Mouse (Mus musculus) G1E-ER4 (cell line): ENCODE data around the gene Ccnq. TPM values are rescaled to one million over a fixed set of nuclear protein-coding genes. Genes with fewer than 3 reads are reported as not detected.

Experiments used
- GATA1 ChIP-seq: IDR thresholded peaks from one replicate; pipeline ENCODE4 v1.8.0; 2012; ENCODE audit warnings: low read length, inconsistent platforms
- polyA plus RNA-seq: library from polyadenylated mRNA; stranded (reverse); fragments of >175 nt; gene quantifications from 2 replicates; pipeline ENCODE4 v1.2.3, GENCODE M21; 2012

Gene Ccnq
- polyA plus RNA-seq, 1 experiment = 81.0 TPM

- TF ChIP-seq GATA1 = no peak
These were observed 18.9 kb upstream of the Ccnq start for GRCm38 (mm10) chr11:78770436-78770835.

GRCm38 (mm10) chr11:78768778-78769177 lies 17.2 kb upstream of the Ccnq start:
- no peak for TF ChIP-seq GATA1

GRCm38 (mm10) chr11:78766069-78766830 lies 14.7 kb upstream of the Ccnq start:
- TF ChIP-seq GATA1 = no peak

GRCm38 (mm10) chr11:78764820-78765219 lies 13.3 kb upstream of the Ccnq start:
- TF ChIP-seq GATA1 = no peak

- no peak for TF ChIP-seq GATA1
These were observed 12.8 kb upstream of the Ccnq start for GRCm38 (mm10) chr11:78764304-78764703.

- TF ChIP-seq GATA1 = no peak
These were observed 10.7 kb upstream of the Ccnq start for GRCm38 (mm10) chr11:78762201-78762600.

- no peak for TF ChIP-seq GATA1
These were observed 9.6 kb upstream of the Ccnq start for GRCm38 (mm10) chr11:78761086-78761485.

GRCm38 (mm10) chr11:78755299-78755698 lies 3.8 kb upstream of the Ccnq start:
- no peak for TF ChIP-seq GATA1

GRCm38 (mm10) chr11:78753183-78753582 lies 1.7 kb upstream of the Ccnq start:
- TF ChIP-seq GATA1 = no peak

GRCm38 (mm10) chr11:78751843-78752203 lies 294 bp upstream of the Ccnq start:
- no peak for TF ChIP-seq GATA1

- no peak for TF ChIP-seq GATA1
These were observed 5.3 kb downstream of the Ccnq start for GRCm38 (mm10) chr11:78746264-78746663.

GRCm38 (mm10) chr11:78745475-78745874 lies 6.1 kb downstream of the Ccnq start:
- no peak for TF ChIP-seq GATA1

GRCm38 (mm10) chr11:78742461-78742860 lies 9.1 kb downstream of the Ccnq start:
- TF ChIP-seq GATA1 = no peak

- no peak for TF ChIP-seq GATA1
These were observed 9.6 kb downstream of the Ccnq start for GRCm38 (mm10) chr11:78741958-78742357.

- TF ChIP-seq GATA1 = no peak
These were observed 12.2 kb downstream of the Ccnq start for GRCm38 (mm10) chr11:78739361-78739760.

GRCm38 (mm10) chr11:78736877-78737408 lies 14.6 kb downstream of the Ccnq start:
- no peak for TF ChIP-seq GATA1

- no peak for TF ChIP-seq GATA1
These were observed 16.4 kb downstream of the Ccnq start for GRCm38 (mm10) chr11:78735168-78735567.
